Mouse (Mus musculus) ovary, adult 2 months (tissue): Measurements from ENCODE around the gene Gm49369. TPM values are rescaled to one million over a fixed set of nuclear protein-coding genes. Genes with fewer than 3 reads are reported as not detected.

ENCODE experiments used
- polyA plus RNA-seq: library from polyadenylated mRNA; depleted of rRNA; stranded (reverse); fragments of >200 nt; gene quantifications from 2 replicates; pipeline ENCODE4 v1.2.3, GENCODE M21; 2012; rRNA removed

Gm49369 gene
- polyA plus RNA-seq: 0.52 and 2.4 TPM in 2 replicates

DNA sequence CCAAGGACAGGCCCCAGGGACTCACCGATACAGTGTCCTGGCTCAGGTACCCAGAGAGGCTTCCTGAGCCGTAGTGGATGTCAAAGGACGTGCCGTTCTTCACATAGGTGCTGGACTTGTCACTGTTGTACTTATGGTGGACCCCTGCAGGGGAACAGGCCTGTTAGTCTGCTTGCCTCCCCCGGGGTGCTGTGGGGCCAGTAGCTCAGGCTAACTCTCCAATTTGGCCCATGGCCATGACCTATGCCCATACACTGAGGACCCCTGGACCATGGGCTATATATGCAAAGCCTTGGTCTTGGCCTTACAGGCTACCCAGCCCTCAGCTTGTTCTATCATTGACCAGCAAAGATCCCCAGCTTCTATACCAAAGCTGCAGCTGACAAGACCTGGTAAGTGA is at the start of gene Gm49369:
Gene Gm49369 (minus strand): TSS at position 101 of the 400 bp plus-strand sequence.

GRCm38 (mm10) chr7:142387419-142388148 is 5.1 kb upstream of the Gm49369 start, which contains the start of gene Ctsd:
Ctsd (minus strand) TSS chr7:142388038.

DNA sequence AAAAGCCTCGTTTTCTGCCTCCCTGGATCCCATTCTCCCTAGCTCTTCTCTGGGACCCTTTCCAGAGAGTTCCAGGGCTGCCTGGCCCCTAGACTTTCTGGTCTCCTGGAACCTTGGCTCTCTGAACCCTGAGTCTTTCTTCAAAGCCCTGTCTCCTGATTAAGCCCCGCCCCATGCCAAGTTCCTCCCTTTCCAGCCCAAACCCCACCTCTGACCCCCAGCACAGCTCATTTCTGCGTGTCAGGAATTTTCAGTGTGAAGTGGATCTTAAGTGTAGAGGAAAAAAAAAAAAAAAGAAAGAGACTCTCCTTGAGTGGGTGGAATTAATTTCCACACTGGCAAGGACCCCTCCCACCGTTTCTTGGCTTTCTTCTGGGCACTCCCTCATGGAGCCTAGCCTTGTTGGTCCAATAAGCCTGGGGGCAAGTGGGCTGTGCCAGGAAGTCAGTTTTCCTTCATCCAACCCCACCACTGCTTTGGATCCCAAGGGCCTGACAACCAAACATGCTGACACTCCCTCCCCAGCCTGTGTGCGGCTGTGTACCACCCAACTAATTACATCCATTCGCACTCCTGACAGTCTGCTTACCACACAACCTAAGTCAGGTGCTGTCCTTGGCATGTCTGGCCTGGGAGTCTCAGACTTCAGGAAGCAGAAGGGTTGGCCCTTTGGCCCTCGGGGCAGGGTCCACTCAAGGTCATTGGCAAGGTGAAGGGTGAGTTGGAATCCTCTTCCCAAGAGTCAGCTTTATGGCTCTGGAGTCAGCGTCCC is 8.6 kb downstream of the Gm49369 start, which contains the start of gene Ifitm10:
Gene Ifitm10 (minus strand): TSS at position 113 of the 772 bp plus-strand sequence.

Other genes starting within 250 kb of the Gm49369 start
- gene Gm39115, start 246.6 kb downstream of the Gm49369 start, polyA plus RNA-seq: not detected in 2 replicates
- gene Gm45337, start 238.1 kb downstream of the Gm49369 start, polyA plus RNA-seq: not detected in 2 replicates
- gene Gm29735, start 225.6 kb downstream of the Gm49369 start, polyA plus RNA-seq: not detected in 2 replicates
- not detected in 2 replicates for gene Gm4553, start 216.9 kb downstream of the Gm49369 start, polyA plus RNA-seq
- gene Krtap5-2, start 206.7 kb downstream of the Gm49369 start, polyA plus RNA-seq: not detected in 2 replicates
- gene Gm10153, start 192.3 kb downstream of the Gm49369 start, polyA plus RNA-seq: not detected in 2 replicates
- not detected in 2 replicates for gene Krtap5-3, start 181.3 kb downstream of the Gm49369 start, polyA plus RNA-seq
- gene Gm7579, start 170.8 kb downstream of the Gm49369 start, polyA plus RNA-seq: not detected in 2 replicates
- gene Krtap5-5, start 152.7 kb downstream of the Gm49369 start, polyA plus RNA-seq: not detected in 2 replicates
- not detected in 2 replicates for gene Gm40460, start 141.6 kb downstream of the Gm49369 start, polyA plus RNA-seq
- not detected in 2 replicates for gene Gm2431, start 124.3 kb downstream of the Gm49369 start, polyA plus RNA-seq
- gene Gm4559, start 108.3 kb downstream of the Gm49369 start, polyA plus RNA-seq: not detected in 2 replicates
- gene Krtap5-1, start 85.5 kb downstream of the Gm49369 start, polyA plus RNA-seq: not detected in 2 replicates
- gene Krtap5-4, start 79.1 kb downstream of the Gm49369 start, polyA plus RNA-seq: not detected in 2 replicates
- 5.0 and 5.6 TPM in 2 replicates for gene Ifitm10, start 8.9 kb downstream of the Gm49369 start, polyA plus RNA-seq
- gene Ctsd, start 5.4 kb upstream of the Gm49369 start, polyA plus RNA-seq: 813 and 888 TPM in 2 replicates
- 2.1 and 7.7 TPM in 2 replicates for gene Syt8, start 52.2 kb upstream of the Gm49369 start, polyA plus RNA-seq
- gene Tnni2, start 59.1 kb upstream of the Gm49369 start, polyA plus RNA-seq: 6.2 and 8.1 TPM in 2 replicates
- 134 and 175 TPM in 2 replicates for gene Lsp1, start 78.1 kb upstream of the Gm49369 start, polyA plus RNA-seq
- gene Tnnt3, start 116.2 kb upstream of the Gm49369 start, polyA plus RNA-seq: 1.6 and 4.3 TPM in 2 replicates
- gene Mrpl23, start 150.0 kb upstream of the Gm49369 start, polyA plus RNA-seq: 19.4 and 24.4 TPM in 2 replicates